Mouse (Mus musculus) ovary, adult 18-20 months (tissue): ENCODE data around the gene Glmp.
"Not testable (repeated sequence)": the region's sequence is repeated elsewhere in the genome, so short reads cannot be mapped to it uniquely, and the experiment has no call there.

ENCODE experiments used
- DNase-seq: peaks from one replicate; pipeline ENCODE4 v3.0.0; 2022; ENCODE audit warnings: low spot score, mixed read lengths

Gene Glmp

GRCm38 (mm10) chr3:88376644-88377043, 51.8 kb downstream of the Glmp start:
- not testable (repeated sequence) for DNase-seq

GRCm38 (mm10) chr3:88378599-88378998, 53.8 kb downstream of the Glmp start, which contains the start of gene Bglap2:
Bglap2 (minus strand) TSS chr3:88378699.
- DNase-seq, result not testable (repeated sequence)
